12 mouse cellular contexts compared by ENCODE assay signal in the genomic region with DNA sequence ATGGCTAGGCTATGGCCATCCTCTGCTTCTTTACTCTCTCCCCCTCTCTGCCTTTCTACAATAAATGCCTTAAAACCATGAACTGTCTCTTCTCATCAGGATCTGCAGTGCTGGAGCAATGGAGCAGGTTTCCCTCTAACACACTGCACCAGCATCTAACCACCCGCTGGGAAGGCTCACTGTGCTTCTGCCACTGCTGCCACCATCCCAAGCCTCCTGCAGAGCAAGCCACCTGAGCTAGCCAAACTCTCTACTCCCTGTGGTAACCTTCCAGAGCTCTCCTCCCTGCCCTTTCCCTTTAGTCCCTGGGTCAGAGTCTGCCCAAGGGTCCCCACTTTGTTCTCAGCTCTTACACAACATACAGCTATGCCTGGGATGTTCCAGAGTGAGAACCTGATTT.
DNase-seq lines count a peak whose midpoint lies in the region.
"Had no signal": no experiment of that assay in that cellular context is flagged by ENCODE, and none has a peak within 500 bp of the region (broad histone marks: within the 10 kb centered on the region; RNA-seq: fewer than 3 reads in every experiment).

No protein-coding gene starts in this region.

- DNase-seq in brain, adult 2 months (ENCODE audit: low read depth, low spot score): peak; percentile 35
- DNase-seq in cerebellum, adult 11-12 months: peak; percentile 61
- DNase-seq in cerebellum, adult 9-10 months: peak; percentile 47
- peak; percentile 36 to 40 for DNase-seq in cerebellum, postnatal 36 days
- no peak for DNase-seq in embryo, embryonic 10 days (ENCODE audit: low spot score)
- DNase-seq in Muller cell, postnatal 12 days (ENCODE audit: inconsistent ontology term): no peak
- DNase-seq: adrenal gland, adult 2 months; adrenal gland, postnatal 25 days; gastrocnemius, postnatal 14 days; heart, adult 2 months; heart, postnatal 14 days; kidney, adult 18-20 months had no signal

Comparison
In these comparisons a context has a peak if more than half of its experiments do, and no peak if none do; other contexts are left out.
1. DNase-seq: peak in brain, adult 2 months (single experiment), cerebellum, adult 11-12 months (single experiment), cerebellum, adult 9-10 months (single experiment) and cerebellum, postnatal 36 days (2 of 2); none in embryo, embryonic 10 days (single experiment) and Muller cell, postnatal 12 days (single experiment).